Mouse (Mus musculus) naive thymus-derived CD4-positive, alpha-beta T cell, adult 2 months (primary cell): ENCODE measurements around the gene Bcas2.
"Not testable (repeated sequence)": the region's sequence is repeated elsewhere in the genome, so short reads cannot be mapped to it uniquely, and the experiment has no call there.

Experiments used
- DNase-seq: peaks from one replicate; pipeline ENCODE4 v3.0.0-alpha.2; 2011; ENCODE audit warnings: low read depth

Gene Bcas2

DNA sequence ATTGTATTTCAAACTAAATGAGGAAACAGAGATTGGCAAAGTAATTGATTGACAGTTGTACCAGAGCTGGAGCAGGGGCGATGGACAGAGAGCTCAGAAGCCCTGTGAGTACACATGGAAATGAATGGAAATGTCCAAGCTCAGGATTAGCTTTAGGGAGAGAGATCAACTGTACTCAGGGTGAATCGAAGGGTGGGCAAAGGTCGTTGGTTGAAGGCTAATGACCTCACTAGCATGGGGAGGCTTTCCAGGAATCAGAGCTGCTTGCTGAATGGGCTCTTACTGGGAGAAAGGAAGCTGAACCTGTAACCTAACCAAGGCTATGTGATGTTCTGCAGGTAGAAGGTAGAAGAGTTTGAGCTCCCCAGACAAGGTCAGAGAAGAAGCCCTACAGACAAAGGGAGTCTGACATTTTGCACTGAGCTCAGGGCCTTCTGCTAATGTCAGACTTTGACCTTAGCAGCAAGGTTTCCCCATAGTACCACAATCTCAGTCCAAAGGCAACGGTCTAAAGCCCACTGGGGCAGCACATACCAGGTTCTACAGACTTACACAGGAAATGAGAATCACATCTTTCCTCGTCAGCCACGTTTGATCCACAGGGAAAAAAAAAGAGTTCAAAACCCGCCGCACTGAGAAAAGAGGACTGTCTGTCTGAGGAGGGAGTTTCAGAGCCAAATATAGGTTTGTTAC lies 43.3 kb downstream of the Bcas2 start:
- no peak for DNase-seq

DNA sequence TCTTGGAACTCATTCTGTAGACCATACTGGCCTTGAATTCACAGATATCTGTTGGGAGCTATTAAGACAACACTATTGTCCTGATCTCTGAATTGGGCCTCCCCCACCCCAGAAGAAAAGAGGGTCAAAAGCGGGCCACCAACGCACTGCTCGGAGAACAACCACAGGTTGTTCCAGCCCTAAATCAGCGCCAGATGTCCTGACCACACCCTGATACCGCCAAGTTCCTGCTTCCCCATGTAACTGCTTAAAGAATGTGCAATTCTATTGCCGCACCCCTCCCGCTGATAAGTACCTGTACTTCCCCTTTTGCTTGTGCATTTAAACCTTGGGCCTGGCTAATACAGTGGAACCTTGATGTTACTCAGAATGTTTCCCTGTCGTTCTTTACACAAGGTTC lies 43.9 kb downstream of the Bcas2 start:
- DNase-seq, result not testable (repeated sequence)

DNA sequence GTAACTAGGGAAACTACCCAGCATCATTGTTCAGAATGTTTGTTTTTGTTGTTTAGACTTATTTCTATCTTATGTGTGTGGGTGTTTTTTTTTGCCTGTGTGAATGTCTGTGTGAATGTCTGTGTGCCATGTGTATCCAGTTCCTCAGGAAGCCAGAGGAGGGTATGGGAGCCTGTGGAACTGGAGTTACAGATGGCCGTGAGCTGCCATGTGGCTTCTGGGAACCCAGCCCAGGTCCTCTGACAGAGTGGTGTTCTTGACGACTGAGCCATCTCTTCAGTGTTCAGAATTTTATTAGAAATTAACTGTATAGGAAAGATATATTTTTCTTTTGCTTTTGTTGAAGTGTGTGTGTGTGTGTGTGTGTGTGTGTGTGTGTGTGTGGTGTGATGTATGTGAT lies 50.0 kb downstream of the Bcas2 start:
- no peak for DNase-seq

- DNase-seq, result peak; percentile 50
Measured at GRCm38 (mm10) chr3:103223752-103224151, 52.3 kb downstream of the Bcas2 start.

GRCm38 (mm10) chr3:103224231-103224765 lies 52.8 kb downstream of the Bcas2 start:
- no peak for DNase-seq

DNA sequence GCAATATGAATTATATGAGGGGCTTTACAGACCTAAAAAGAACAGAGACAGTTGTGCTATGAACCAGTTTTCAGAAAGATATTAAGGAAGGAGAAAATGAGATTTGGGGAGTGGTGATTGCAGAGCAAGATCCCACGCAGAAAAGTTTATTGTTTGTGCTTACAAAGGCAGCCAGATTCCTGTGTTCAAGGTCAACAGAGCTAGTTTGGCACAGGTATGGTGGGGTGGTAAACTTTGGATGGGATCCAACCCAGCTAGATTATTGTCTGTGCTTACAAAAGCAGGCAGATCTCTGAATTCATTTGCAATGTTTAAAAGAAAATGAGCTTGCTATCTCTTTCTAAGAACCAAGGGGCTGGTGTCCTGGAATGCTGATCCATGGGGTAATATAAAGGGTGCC lies 56.3 kb downstream of the Bcas2 start:
- DNase-seq, result no peak
